Mouse (Mus musculus) erythroid progenitor cell, adult 5-6 weeks (primary cell): Measurements from ENCODE around the gene Il2. TPM values are rescaled to one million over a fixed set of nuclear protein-coding genes. Genes with fewer than 3 reads are reported as not detected.

Source experiments
- ATAC-seq: replicated peaks from 2 replicates; pipeline ENCODE4 v1.8.0; 2016; ENCODE audit warnings: moderate number of reproducible peaks, mild to moderate bottlenecking, moderate TSS enrichment, inconsistent platforms; ENCODE audit not compliant: poor library complexity, low FRiP score, severe bottlenecking
- total RNA-seq, 2 experiments: library from RNA; stranded (forward) in 1 of 2; stranded (reverse) in 1 of 2; fragments of 150-400 nt in 1 of 2; fragments of 186-747, 209-891 nt in 1 of 2; gene quantifications; 2 replicates each; pipeline versions ENCODE4 v1.2.3 to v1.2.4; 2015 to 2017; ENCODE audit warnings: low replicate concordance in 2 of 2

Gene Il2
- total RNA-seq, 2 experiments from 2014 or later, result 1.3 TPM; not detected in 1

DNA sequence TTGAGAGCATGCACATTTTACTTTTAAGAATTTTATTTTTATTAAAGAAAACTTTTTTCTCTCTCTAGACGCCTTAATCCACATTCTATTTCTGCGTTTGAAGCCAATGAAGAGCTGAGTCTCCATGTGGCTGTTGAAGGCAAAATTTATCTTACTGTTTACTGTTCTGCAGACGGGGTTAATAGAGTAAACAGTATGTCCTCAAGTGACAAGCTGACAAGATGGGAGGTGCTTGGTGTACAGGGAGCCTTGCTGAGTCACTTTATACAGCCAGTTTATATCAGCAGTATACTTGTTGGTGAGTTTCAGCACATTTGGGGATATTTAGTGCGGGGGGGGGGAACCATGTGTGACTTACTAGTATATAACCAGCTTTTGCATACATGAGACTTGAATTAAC lies 40.9 kb downstream of the Il2 start:
- no peak for ATAC-seq

DNA sequence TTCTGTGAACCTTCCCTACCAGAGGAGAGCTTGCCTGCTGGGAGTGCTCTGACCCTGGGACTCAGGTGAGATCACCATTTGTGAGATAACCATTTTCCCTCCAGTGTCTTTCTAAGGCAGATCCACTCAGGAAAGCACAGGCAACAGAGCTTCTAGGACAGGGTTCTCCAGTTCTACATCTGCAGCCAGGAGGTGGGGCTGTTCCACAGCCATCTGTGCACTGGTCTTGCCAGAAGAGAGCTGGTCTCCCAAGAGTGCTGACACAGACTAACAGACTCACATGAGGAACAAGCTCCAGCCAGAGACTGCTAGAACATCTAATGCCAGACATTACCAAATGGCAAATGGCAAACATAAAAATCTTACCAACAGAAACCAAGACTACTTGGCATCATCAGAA lies 52.5 kb downstream of the Il2 start:
- no peak for ATAC-seq

Other genes starting within 250 kb of the Il2 start
- gene Adad1, start 62.4 kb downstream of the Il2 start, total RNA-seq (2015; ENCODE audit: low replicate concordance), result not detected in 2 replicates
- not detected in 2 replicates for gene Adad1, start 62.4 kb downstream of the Il2 start, total RNA-seq (2017; ENCODE audit: low replicate concordance)
- not detected in 2 replicates for gene Il21, start 106.7 kb upstream of the Il2 start, total RNA-seq (2015; ENCODE audit: low replicate concordance)
- gene Il21, start 106.7 kb upstream of the Il2 start, total RNA-seq (2017; ENCODE audit: low replicate concordance), result not detected in 2 replicates
- 0.72 TPM in 1 of 2 replicates, not detected in the other for gene Bbs12, start 186.6 kb upstream of the Il2 start, total RNA-seq (2015; ENCODE audit: low replicate concordance)
- gene Bbs12, start 186.6 kb upstream of the Il2 start, total RNA-seq (2017; ENCODE audit: low replicate concordance), result 0.83 and 2.6 TPM in 2 replicates
- gene Cetn4, start 186.7 kb upstream of the Il2 start, total RNA-seq (2015; ENCODE audit: low replicate concordance), result 1.8 and 12.6 TPM in 2 replicates
- gene Cetn4, start 186.7 kb upstream of the Il2 start, total RNA-seq (2017; ENCODE audit: low replicate concordance), result 2.1 and 16.5 TPM in 2 replicates
- gene Fgf2, start 222.4 kb upstream of the Il2 start, total RNA-seq (2015; ENCODE audit: low replicate concordance), result not detected in 2 replicates
- 0.23 TPM in 1 of 2 replicates, not detected in the other for gene Fgf2, start 222.4 kb upstream of the Il2 start, total RNA-seq (2017; ENCODE audit: low replicate concordance)